Mouse (Mus musculus): ENCODE measurements around the gene Dlgap4.

DNA sequence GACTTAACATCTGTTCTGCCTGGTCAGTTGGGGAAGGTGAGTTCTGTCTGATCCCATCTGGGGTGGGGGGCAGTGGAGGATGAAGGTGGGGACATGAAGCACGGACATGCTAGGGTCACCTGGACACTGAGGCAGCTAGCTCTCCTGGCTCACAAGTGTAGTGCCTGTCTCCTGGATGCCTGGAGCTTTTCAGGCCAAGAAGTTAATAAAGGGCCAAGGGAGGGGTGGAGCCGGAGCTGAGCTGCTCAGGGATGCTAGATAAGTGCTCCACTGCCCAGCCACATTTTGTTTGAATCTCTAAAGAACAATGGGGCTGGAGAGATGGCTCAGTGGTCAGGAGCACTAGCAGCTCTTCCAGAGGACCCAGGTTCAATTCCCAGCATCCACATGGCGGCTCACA lies 29.9 kb downstream of the Dlgap4 start:
- TF ChIP-seq CTCF (IDR thresholded peaks at IDR 0.05; ENCODE audit: control insufficient read depth, insufficient read depth, low read length) (no peak), POLR2A (IDR thresholded peaks at IDR 0.05; ENCODE audit: borderline replicate concordance, control insufficient read depth, low read depth, low read length) (no peak)

Data from bone marrow, adult 2 months (tissue).